9 mouse cellular contexts compared by ENCODE assay signal in the genomic region with DNA sequence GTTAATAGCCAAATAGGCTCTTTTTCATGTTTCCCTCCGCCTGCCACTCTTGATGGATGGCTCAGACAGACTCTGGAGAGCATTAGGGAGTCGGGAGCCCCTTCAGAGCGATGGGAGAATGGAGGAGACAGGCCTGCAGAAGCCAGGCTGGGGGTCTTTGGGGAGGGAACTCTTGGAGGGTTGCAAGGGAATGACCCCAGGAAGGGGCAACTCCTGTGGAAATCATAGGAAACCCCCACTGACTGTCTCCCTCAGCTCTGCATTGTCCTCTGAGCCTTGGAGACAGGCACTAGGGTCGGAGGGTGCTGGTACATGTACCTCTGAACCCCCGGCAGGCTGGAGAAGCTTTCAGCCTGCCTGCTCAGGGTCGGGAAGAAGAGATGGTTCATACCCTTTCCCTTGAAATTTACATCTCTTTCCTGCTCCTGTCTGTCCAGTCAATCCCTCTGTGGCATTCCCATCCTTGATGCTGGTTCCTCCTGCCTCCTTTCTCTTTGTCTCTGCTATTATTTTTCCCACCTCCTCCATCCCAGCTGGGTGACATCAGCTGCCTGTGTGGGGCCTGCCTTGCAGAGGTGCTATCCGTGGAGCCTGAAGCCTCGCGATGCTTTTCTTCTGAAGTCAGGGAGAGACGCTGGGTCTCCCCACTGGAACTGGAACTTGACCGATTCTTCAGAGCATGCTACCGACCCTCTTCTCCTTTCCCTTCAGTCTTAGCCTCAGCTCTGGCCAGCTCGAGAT. TPM values are rescaled to one million over a fixed set of nuclear protein-coding genes. Genes with fewer than 3 reads are reported as not detected.
DNase-seq lines count a peak whose midpoint lies in the region; ATAC-seq and TF ChIP-seq lines count a peak whose summit lies in the region.
"Had no signal": no experiment of that assay in that cellular context is flagged by ENCODE, and none has a peak within 500 bp of the region (broad histone marks: within the 10 kb centered on the region; RNA-seq: fewer than 3 reads in every experiment).

No protein-coding gene starts in this region.

- no peak for TF ChIP-seq POLR2A in brain, embryonic 14.5 days (IDR thresholded peaks at IDR 0.05; ENCODE audit: borderline replicate concordance, extremely low read depth, insufficient read depth, insufficient read length, poor library complexity, severe bottlenecking)
- TF ChIP-seq POLR2A in cerebellum, adult 2 months (IDR thresholded peaks at IDR 0.05; ENCODE audit: borderline replicate concordance, insufficient read depth, low read length): no peak

- peak overlapping the region in 1 of 2 experiments; percentile 40; a peak in 1 of 4 replicates for H3K4me3 ChIP-seq in heart, embryonic 14.5 days (ENCODE audit: control insufficient read depth in 1 of 2, insufficient read depth in 1 of 2, low read depth in 1 of 2, low read length in 2 of 2)
- H3K4me3 ChIP-seq in hindbrain, embryonic 13.5 days: no peak overlapping the region; the same call in 1 of the 2 replicates
- 0 out of 2 replicates have a peak overlapping the region, but pooled peaks have one; percentile 26 for H3K4me3 ChIP-seq in midbrain, embryonic 16.5 days (ENCODE audit: low read depth, low read length)
- H3K4me3 ChIP-seq in cerebellum, adult 2 months (replicated peaks; ENCODE audit: insufficient read depth, low read depth, low read length): no peak overlapping the region

- WGBS in heart, embryonic 14.5 days: 21% methylated on average over 13 of the region's 13 CpGs
- 3% methylated on average over 13 of the region's 13 CpGs for WGBS in hindbrain, embryonic 13.5 days
- WGBS in midbrain, embryonic 16.5 days: under 1% methylated on average over 13 of the region's 13 CpGs
- 64% methylated on average over 13 of the region's 13 CpGs for WGBS in cerebellum, adult 2 months

- H3K27ac ChIP-seq in heart, embryonic 14.5 days (replicated peaks in 1 of 2; ENCODE audit: control insufficient read depth in 1 of 2, insufficient read depth in 1 of 2, low read depth in 2 of 2, low read length in 2 of 2): no peak overlapping the region
- peak overlapping the region; percentile 100 for H3K27ac ChIP-seq in hindbrain, embryonic 13.5 days
- H3K27ac ChIP-seq in midbrain, embryonic 16.5 days (ENCODE audit: low read length): peak overlapping the region; percentile 97
- H3K27ac ChIP-seq in cerebellum, adult 2 months (ENCODE audit: insufficient read depth, low read length): no peak overlapping the region
- H3K27ac ChIP-seq: macrophage had no signal

- no peak for ATAC-seq in heart, embryonic 14.5 days (ENCODE audit: insufficient number of reproducible peaks, insufficient read depth, low FRiP score, low read depth)
- ATAC-seq in hindbrain, embryonic 13.5 days (ENCODE audit: low FRiP score): peak; percentile 72
- peak; percentile 71 for ATAC-seq in midbrain, embryonic 16.5 days

- no peaks in the 10 kb centered on the region for H3K9me3 ChIP-seq in heart, embryonic 14.5 days (ENCODE audit: control insufficient read depth, low read length)
- H3K9me3 ChIP-seq in hindbrain, embryonic 13.5 days: no peaks in the 10 kb centered on the region
- no peaks in the 10 kb centered on the region for H3K9me3 ChIP-seq in midbrain, embryonic 16.5 days (replicated peaks; ENCODE audit: control insufficient read depth, low read length, poor library complexity, severe bottlenecking)

- no peak overlapping the region for H3K9ac ChIP-seq in heart, embryonic 14.5 days (ENCODE audit: low read length)
- peak overlapping the region; percentile 72 for H3K9ac ChIP-seq in hindbrain, embryonic 13.5 days
- peak overlapping the region; percentile 61 for H3K9ac ChIP-seq in midbrain, embryonic 16.5 days (ENCODE audit: low read depth, low read length)

- H3K4me1 ChIP-seq in heart, embryonic 14.5 days (ENCODE audit: control insufficient read depth in 2 of 2, insufficient read depth in 2 of 2, low read length in 2 of 2): peaks cover 8 to 9% of the 10 kb centered on the region in 2 experiments; a peak in 3 of 4 replicates
- H3K4me1 ChIP-seq in hindbrain, embryonic 13.5 days (replicated peaks): peaks cover 74% of the 10 kb centered on the region
- H3K4me1 ChIP-seq in midbrain, embryonic 16.5 days (ENCODE audit: control insufficient read depth, insufficient read depth, low read length): peaks cover 60% of the 10 kb centered on the region
- H3K4me1 ChIP-seq in cerebellum, adult 2 months (ENCODE audit: control insufficient read depth, insufficient read depth, low read length): no peaks in the 10 kb centered on the region; the same call in 1 of the 2 replicates

- intact Hi-C loops in heart, postnatal 10 days (cut with DNase I): no loop called here

- peak overlapping the region; percentile 83 for H3K4me2 ChIP-seq in heart, embryonic 14.5 days (ENCODE audit: low read length)
- peak overlapping the region; percentile 49 for H3K4me2 ChIP-seq in hindbrain, embryonic 13.5 days
- peak overlapping the region; percentile 55 for H3K4me2 ChIP-seq in midbrain, embryonic 16.5 days (ENCODE audit: low read length)

- no peak for TF ChIP-seq CTCF in brain, embryonic 14.5 days (IDR thresholded peaks at IDR 0.05; ENCODE audit: borderline replicate concordance, extremely low read depth, insufficient read depth, insufficient read length)
- no peak for TF ChIP-seq CTCF in cerebellum, adult 2 months (IDR thresholded peaks at IDR 0.05; ENCODE audit: borderline replicate concordance, insufficient read depth, low read depth, low read length)

- peaks cover 20% of the 10 kb centered on the region for H3K27me3 ChIP-seq in heart, embryonic 14.5 days (ENCODE audit: control insufficient read depth, insufficient read depth, low read length)
- no peaks in the 10 kb centered on the region for H3K27me3 ChIP-seq in hindbrain, embryonic 13.5 days
- H3K27me3 ChIP-seq in midbrain, embryonic 16.5 days (ENCODE audit: control insufficient read depth, insufficient read depth, low read depth, low read length): no peaks in the 10 kb centered on the region
- no peaks in the 10 kb centered on the region for H3K27me3 ChIP-seq in cerebellum, adult 2 months (ENCODE audit: control insufficient read depth, insufficient read depth, low read length)

- no peaks in the 10 kb centered on the region for H3K36me3 ChIP-seq in heart, embryonic 14.5 days (ENCODE audit: control insufficient read depth, insufficient read depth, low read length)
- no peaks in the 10 kb centered on the region for H3K36me3 ChIP-seq in hindbrain, embryonic 13.5 days
- H3K36me3 ChIP-seq in midbrain, embryonic 16.5 days (ENCODE audit: control insufficient read depth, insufficient read depth, low read length): no peaks in the 10 kb centered on the region

- DNase-seq in heart, postnatal 10 days: no peak
- DNase-seq in brain, embryonic 14.5 days (ENCODE audit: low read depth): peak; percentile 85
- no peak for DNase-seq in cerebellum, adult 2 months
- no peak for DNase-seq in cerebellum, adult 11 months
- no peak for DNase-seq in gastrocnemius, postnatal 25 days

RNA-seq across cellular contexts. Expression of gene Copz2, which starts 26.8 kb away (rescaled TPM):
- 134 and 141 TPM in 2 replicates for polyA plus RNA-seq in heart, embryonic 14.5 days (2014; fragmentation: Nextera tagmentation; extraction: Ambion mirVana)
- 10 to 100 TPM; 43.8 to 50.3 TPM for total RNA-seq in heart, postnatal 10 days (2021)
- 9.3 and 15.8 TPM in 2 replicates for polyA plus RNA-seq in brain, embryonic 14.5 days (2012; rRNA removed)
- 27.3 and 31.7 TPM in 2 replicates for polyA plus RNA-seq in hindbrain, embryonic 13.5 days (2015; fragmentation: Nextera tagmentation; extraction: Ambion mirVana)
- 14.8 and 16.3 TPM in 2 replicates for polyA plus RNA-seq in midbrain, embryonic 16.5 days (2015; fragmentation: Nextera tagmentation; extraction: Ambion mirVana)
- 9.5 and 10.9 TPM in 2 replicates for polyA plus RNA-seq in cerebellum, adult 2 months (2012; rRNA removed)
- 10 to 100 TPM; 28.2 to 31.1 TPM for total RNA-seq in gastrocnemius, postnatal 25 days (2021)

RNA-seq across cellular contexts. Expression of gene Cdk5rap3, which starts 39.8 kb away (rescaled TPM):
- polyA plus RNA-seq in heart, embryonic 14.5 days (2014; fragmentation: Nextera tagmentation; extraction: Ambion mirVana): 44.7 and 50.9 TPM in 2 replicates
- total RNA-seq in heart, postnatal 10 days (2021): 10 to 100 TPM; 28.0 to 30.8 TPM
- 71.6 and 83.7 TPM in 2 replicates for polyA plus RNA-seq in brain, embryonic 14.5 days (2012; rRNA removed)
- polyA plus RNA-seq in hindbrain, embryonic 13.5 days (2015; fragmentation: Nextera tagmentation; extraction: Ambion mirVana): 92.9 and 100 TPM in 2 replicates
- 80.6 and 85.7 TPM in 2 replicates for polyA plus RNA-seq in midbrain, embryonic 16.5 days (2015; fragmentation: Nextera tagmentation; extraction: Ambion mirVana)
- polyA plus RNA-seq in cerebellum, adult 2 months (2012; rRNA removed): 40.7 and 41.2 TPM in 2 replicates
- 10 to 100 TPM; 22.3 to 23.0 TPM for total RNA-seq in gastrocnemius, postnatal 25 days (2021)

RNA-seq across cellular contexts. Expression of gene Nfe2l1, which starts 46.7 kb away (rescaled TPM):
- polyA plus RNA-seq in heart, embryonic 14.5 days (2014; fragmentation: Nextera tagmentation; extraction: Ambion mirVana): 49.7 and 55.1 TPM in 2 replicates
- 100 to 1,000 TPM; 302 to 348 TPM for total RNA-seq in heart, postnatal 10 days (2021)
- polyA plus RNA-seq in brain, embryonic 14.5 days (2012; rRNA removed): 89.1 and 102 TPM in 2 replicates
- 69.8 and 72.6 TPM in 2 replicates for polyA plus RNA-seq in hindbrain, embryonic 13.5 days (2015; fragmentation: Nextera tagmentation; extraction: Ambion mirVana)
- 79.1 and 81.8 TPM in 2 replicates for polyA plus RNA-seq in midbrain, embryonic 16.5 days (2015; fragmentation: Nextera tagmentation; extraction: Ambion mirVana)
- polyA plus RNA-seq in cerebellum, adult 2 months (2012; rRNA removed): 183 and 215 TPM in 2 replicates
- total RNA-seq in gastrocnemius, postnatal 25 days (2021): 100 to 1,000 TPM; 348 to 389 TPM

RNA-seq across cellular contexts. Expression of gene Prr15l, which starts 51.4 kb away (rescaled TPM):
- polyA plus RNA-seq in heart, embryonic 14.5 days (2014; fragmentation: Nextera tagmentation; extraction: Ambion mirVana): 0.53 and 0.54 TPM in 2 replicates
- total RNA-seq in heart, postnatal 10 days (2021): under 1 TPM; 0.47 to 0.74 TPM
- 0.09 and 0.16 TPM in 2 replicates for polyA plus RNA-seq in brain, embryonic 14.5 days (2012; rRNA removed)
- 0.29 and 0.43 TPM in 2 replicates for polyA plus RNA-seq in hindbrain, embryonic 13.5 days (2015; fragmentation: Nextera tagmentation; extraction: Ambion mirVana)
- 0.24 and 0.51 TPM in 2 replicates for polyA plus RNA-seq in midbrain, embryonic 16.5 days (2015; fragmentation: Nextera tagmentation; extraction: Ambion mirVana)
- not detected in 2 replicates for polyA plus RNA-seq in cerebellum, adult 2 months (2012; rRNA removed)
- not detected for total RNA-seq in gastrocnemius, postnatal 25 days (2021)
- polyA plus RNA-seq: macrophage had no signal

Comparison
In these comparisons a context has a peak if more than half of its experiments do, and no peak if none do; other contexts are left out.
1. H3K27ac ChIP-seq: peak in hindbrain, embryonic 13.5 days (single experiment) and midbrain, embryonic 16.5 days (single experiment); none in heart, embryonic 14.5 days (0 of 2) and cerebellum, adult 2 months (single experiment).
2. Peak in every context shown above with its lines, with median percentiles within 50 percentile points of each other: H3K4me2 ChIP-seq.